Mouse (Mus musculus) intestine, embryonic 15.5 days (tissue): ENCODE measurements around the gene Actl6b. TPM values are rescaled to one million over a fixed set of nuclear protein-coding genes. Genes with fewer than 3 reads are reported as not detected.

Source experiments
- ATAC-seq: fragments of 200-750 bp; cut with Nextera tagmentation; 2 replicates; pipeline ENCODE4 v1.8.0; 2017; ENCODE audit warnings: moderate TSS enrichment, moderate library complexity
- H3K27ac ChIP-seq: fragments of 300-500 bp; sonication (generic); 2 replicates; pipeline ENCODE4 v1.5.1; 2015; ENCODE audit warnings: mild to moderate bottlenecking, inconsistent platforms
- H3K27me3 ChIP-seq: fragments of 300-500 bp; sonication (generic); replicated peaks from 2 replicates; pipeline ENCODE4 v1.6.1; 2015; ENCODE audit warnings: inconsistent platforms
- H3K36me3 ChIP-seq: fragments of 300-500 bp; sonication (generic); 2 replicates; pipeline ENCODE4 v1.6.1; 2015; ENCODE audit warnings: inconsistent platforms
- H3K4me1 ChIP-seq: fragments of 300-500 bp; sonication (generic); replicated peaks from 2 replicates; pipeline ENCODE4 v1.6.1; 2015; ENCODE audit warnings: inconsistent platforms
- H3K4me2 ChIP-seq: fragments of 300-500 bp; sonication (generic); replicated peaks from 2 replicates; pipeline ENCODE4 v1.6.1; 2015; ENCODE audit warnings: mild to moderate bottlenecking, inconsistent platforms
- H3K4me3 ChIP-seq: fragments of 300-500 bp; sonication (generic); replicated peaks from 2 replicates; pipeline ENCODE4 v1.5.1; 2015; ENCODE audit warnings: inconsistent platforms
- H3K9ac ChIP-seq: fragments of 300-500 bp; sonication (generic); 2 replicates; pipeline ENCODE4 v1.6.1; 2015; ENCODE audit warnings: inconsistent platforms
- H3K9me3 ChIP-seq: fragments of 300-500 bp; sonication (generic); 2 replicates; pipeline ENCODE4 v1.6.1; 2016; ENCODE audit warnings: inconsistent platforms
- WGBS: fragments of 180-500 bp; shearing (Covaris S2); methylation state at CpG from one replicate; pipeline ENCODE4 v1.1.7; 2015; 5-methylcytosine and 5-hydroxymethylcytosine counted together
- polyA plus RNA-seq: library from polyadenylated mRNA; unstranded; fragments of >200 nt; fragmentation: Nextera tagmentation; extraction: Ambion mirVana; gene quantifications from 2 replicates; pipeline ENCODE4 v1.2.1, GENCODE M21; 2015

Gene Actl6b
- polyA plus RNA-seq, 1 experiment from 2014 or later, result 4.5 TPM

- Histone ChIP-seq H3K27ac (peak overlapping the region; percentile 91), H3K4me1 (peaks cover 33% of the 10 kb centered on the region), H3K27me3 (no peaks in the 10 kb centered on the region), H3K9ac (peak overlapping the region; percentile 77), H3K4me3 (peak overlapping the region; percentile 87), H3K9me3 (no peaks in the 10 kb centered on the region), H3K4me2 (peak overlapping the region; percentile 78), H3K36me3 (peaks cover 29% of the 10 kb centered on the region)
- 1% methylated on average over 42 of the region's 46 CpGs for WGBS
- ATAC-seq, result peak; percentile 27
Observed at GRCm38 (mm10) chr5:137530588-137531413, 22.5 kb upstream of the Actl6b start.

- peak overlapping the region; percentile 77 for H3K9ac ChIP-seq
- no peaks in the 10 kb centered on the region for H3K9me3 ChIP-seq
- H3K4me1 ChIP-seq, result peaks cover 26% of the 10 kb centered on the region
- H3K4me2 ChIP-seq, result peak overlapping the region; percentile 78
- no peaks in the 10 kb centered on the region for H3K27me3 ChIP-seq
- H3K4me3 ChIP-seq, result peak overlapping the region; percentile 87
- ATAC-seq, result peak; percentile 4; the same call in 1 of the 2 replicates
- peaks cover 28% of the 10 kb centered on the region for H3K36me3 ChIP-seq
- under 1% methylated on average over 42 of the region's 51 CpGs for WGBS
- peak overlapping the region; percentile 91 for H3K27ac ChIP-seq
Observed at GRCm38 (mm10) chr5:137531414-137532130, 21.7 kb upstream of the Actl6b start.

- H3K4me1 ChIP-seq, result peaks cover 23% of the 10 kb centered on the region
- H3K9ac ChIP-seq, result peak overlapping the region; percentile 77
- H3K27me3 ChIP-seq, result no peaks in the 10 kb centered on the region
- peak overlapping the region; percentile 91 for H3K27ac ChIP-seq
- peak overlapping the region; percentile 87 for H3K4me3 ChIP-seq
- H3K4me2 ChIP-seq, result peak overlapping the region; percentile 78
- no peaks in the 10 kb centered on the region for H3K9me3 ChIP-seq
- peak; percentile 8; the same call in 1 of the 2 replicates for ATAC-seq
- H3K36me3 ChIP-seq, result peaks cover 26% of the 10 kb centered on the region
- WGBS, result under 1% methylated on average over 19 of the region's 19 CpGs
Observed at GRCm38 (mm10) chr5:137532131-137532807, 21.0 kb upstream of the Actl6b start.

GRCm38 (mm10) chr5:137532808-137533116 is 20.6 kb upstream of the Actl6b start:
- Histone ChIP-seq H3K27ac (peak overlapping the region; percentile 91), H3K4me1 (peaks cover 19% of the 10 kb centered on the region), H3K4me2 (peak overlapping the region; percentile 78), H3K27me3 (no peaks in the 10 kb centered on the region), H3K9ac (peak overlapping the region; percentile 77), H3K9me3 (no peaks in the 10 kb centered on the region), H3K36me3 (peaks cover 21% of the 10 kb centered on the region), H3K4me3 (peak overlapping the region; percentile 87)
- WGBS, result 1% methylated on average over 10 of the region's 12 CpGs
- peak; percentile 41 for ATAC-seq

- Histone ChIP-seq H3K27me3 (no peaks in the 10 kb centered on the region), H3K9me3 (no peaks in the 10 kb centered on the region), H3K36me3 (peaks cover 16% of the 10 kb centered on the region), H3K27ac (peak within 1 kb of the TSS; percentile 91), H3K4me1 (peaks cover 18% of the 10 kb centered on the region), H3K9ac (peak within 1 kb of the TSS; percentile 77), H3K4me2 (peak within 1 kb of the TSS; percentile 78), H3K4me3 (peak within 1 kb of the TSS; percentile 87)
- 0% methylated on average over 39 of the region's 40 CpGs for WGBS
- peak; percentile 87 for ATAC-seq
Observed at GRCm38 (mm10) chr5:137533117-137533827, 20.0 kb upstream of the Actl6b start, which contains the start of the genes Epo and Gnb2. Gene Epo, minus strand, starts transcription at chr5:137533242. Gene Gnb2, minus strand, starts transcription at chr5:137533510.

GRCm38 (mm10) chr5:137534762-137535161 is 18.6 kb upstream of the Actl6b start:
- ATAC-seq, result no peak
- H3K27me3 ChIP-seq, result no peaks in the 10 kb centered on the region
- peaks cover 13% of the 10 kb centered on the region for H3K4me1 ChIP-seq
- 0 out of 2 replicates have a peak overlapping the region, but pooled peaks have one; percentile 13 for H3K27ac ChIP-seq
- no peak overlapping the region for H3K9ac ChIP-seq
- H3K4me3 ChIP-seq, result no peak overlapping the region
- no peak overlapping the region for H3K4me2 ChIP-seq
- WGBS, result 96% methylated on average over 3 of the region's 3 CpGs
- no peaks in the 10 kb centered on the region for H3K9me3 ChIP-seq
- peaks cover under 1% of the 10 kb centered on the region for H3K36me3 ChIP-seq

GRCm38 (mm10) chr5:137535318-137535717 is 18.0 kb upstream of the Actl6b start:
- H3K9me3 ChIP-seq, result no peaks in the 10 kb centered on the region
- no peaks in the 10 kb centered on the region for H3K27me3 ChIP-seq
- H3K4me3 ChIP-seq, result no peak overlapping the region
- H3K27ac ChIP-seq, result 0 out of 2 replicates have a peak overlapping the region, but pooled peaks have one; percentile 13
- no peak overlapping the region for H3K4me2 ChIP-seq
- no peaks in the 10 kb centered on the region for H3K36me3 ChIP-seq
- no peak overlapping the region for H3K9ac ChIP-seq
- no peak for ATAC-seq
- peaks cover 9% of the 10 kb centered on the region for H3K4me1 ChIP-seq
- WGBS, result 64% methylated on average over 9 of the region's 9 CpGs

GRCm38 (mm10) chr5:137537461-137537860 is 15.9 kb upstream of the Actl6b start:
- H3K4me1 ChIP-seq, result peaks cover 3% of the 10 kb centered on the region; the same call in 1 of the 2 replicates
- no peak overlapping the region for H3K4me3 ChIP-seq
- ATAC-seq, result no peak
- no peaks in the 10 kb centered on the region for H3K27me3 ChIP-seq
- H3K36me3 ChIP-seq, result no peaks in the 10 kb centered on the region
- no peak overlapping the region for H3K4me2 ChIP-seq
- no peak overlapping the region for H3K9ac ChIP-seq
- 57% methylated on average over 4 of the region's 4 CpGs for WGBS
- H3K27ac ChIP-seq, result no peak overlapping the region
- H3K9me3 ChIP-seq, result no peaks in the 10 kb centered on the region

GRCm38 (mm10) chr5:137539291-137539801 is 14.0 kb upstream of the Actl6b start:
- no peak for ATAC-seq
- no peak overlapping the region for H3K9ac ChIP-seq

GRCm38 (mm10) chr5:137540991-137541390 is 12.3 kb upstream of the Actl6b start:
- WGBS, result 74% methylated on average over 6 of the region's 6 CpGs
- Histone ChIP-seq H3K4me1 (no peaks in the 10 kb centered on the region), H3K27me3 (no peaks in the 10 kb centered on the region), H3K36me3 (no peaks in the 10 kb centered on the region), H3K4me3 (no peak overlapping the region), H3K9ac (no peak overlapping the region), H3K9me3 (no peaks in the 10 kb centered on the region), H3K4me2 (no peak overlapping the region), H3K27ac (no peak overlapping the region)
- no peak for ATAC-seq

More at GRCm38 (mm10) chr5:137539291-137539801, 14.0 kb upstream of the Actl6b start:
- no peaks in the 10 kb centered on the region for H3K27me3 ChIP-seq
- WGBS, result 51% methylated on average over 7 of the region's 7 CpGs
- H3K4me1 ChIP-seq, result no peaks in the 10 kb centered on the region
- no peak overlapping the region for H3K4me3 ChIP-seq
- no peaks in the 10 kb centered on the region for H3K36me3 ChIP-seq
- no peak overlapping the region for H3K4me2 ChIP-seq
- no peaks in the 10 kb centered on the region for H3K9me3 ChIP-seq
- H3K27ac ChIP-seq, result no peak overlapping the region

- Histone ChIP-seq H3K27me3 (no peaks in the 10 kb centered on the region), H3K4me2 (no peak overlapping the region), H3K9me3 (no peaks in the 10 kb centered on the region), H3K4me3 (no peak overlapping the region), H3K36me3 (no peaks in the 10 kb centered on the region), H3K27ac (no peak overlapping the region), H3K9ac (no peak overlapping the region), H3K4me1 (no peaks in the 10 kb centered on the region)
- WGBS, result 70% methylated on average over 5 of the region's 5 CpGs
- no peak for ATAC-seq
Observed at GRCm38 (mm10) chr5:137541768-137542540, 11.4 kb upstream of the Actl6b start.
